Mouse (Mus musculus) liver, embryonic 13.5 days (tissue): ENCODE measurements around the gene Gtf2a1l. TPM values are rescaled to one million over a fixed set of nuclear protein-coding genes. Genes with fewer than 3 reads are reported as not detected.

Experiments used
- ATAC-seq: fragments of 200-750 bp; cut with Nextera tagmentation; 2 replicates; pipeline ENCODE4 v1.8.0; 2017; ENCODE audit warnings: low read depth, mild to moderate bottlenecking, moderate number of reproducible peaks, moderate library complexity
- DNase-seq: peaks from one replicate; pipeline ENCODE4 v3.0.0; 2022
- H3K27ac ChIP-seq: fragments of 300-500 bp; sonication (generic); 2 replicates; pipeline ENCODE4 v1.5.1; 2015; ENCODE audit warnings: moderate library complexity, mild to moderate bottlenecking, inconsistent platforms
- H3K27me3 ChIP-seq: fragments of 300-500 bp; sonication (generic); 2 replicates; pipeline ENCODE4 v1.6.1; 2015; ENCODE audit warnings: mild to moderate bottlenecking, inconsistent platforms
- H3K36me3 ChIP-seq: fragments of 300-500 bp; sonication (generic); 2 replicates; pipeline ENCODE4 v1.6.1; 2015; ENCODE audit warnings: mild to moderate bottlenecking, inconsistent platforms
- H3K4me1 ChIP-seq: fragments of 300-500 bp; sonication (generic); replicated peaks from 2 replicates; pipeline ENCODE4 v1.6.1; 2015; ENCODE audit warnings: inconsistent platforms
- H3K4me2 ChIP-seq: fragments of 300-500 bp; sonication (generic); 2 replicates; pipeline ENCODE4 v1.6.1; 2015; ENCODE audit warnings: inconsistent platforms, mild to moderate bottlenecking, moderate library complexity
- H3K4me3 ChIP-seq: fragments of 300-500 bp; sonication (generic); replicated peaks from 2 replicates; pipeline ENCODE4 v1.5.1; 2015; ENCODE audit warnings: mild to moderate bottlenecking, inconsistent platforms
- H3K9ac ChIP-seq: fragments of 300-500 bp; sonication (generic); 2 replicates; pipeline ENCODE4 v1.6.1; 2015; ENCODE audit warnings: mild to moderate bottlenecking, inconsistent platforms
- H3K9me3 ChIP-seq: fragments of 300-500 bp; sonication (generic); replicated peaks from 2 replicates; pipeline ENCODE4 v1.6.1; 2016; ENCODE audit warnings: inconsistent platforms
- WGBS: fragments of 180-500 bp; shearing (Covaris S2); methylation state at CpG from one replicate; pipeline ENCODE4 v1.1.7; 2015; ENCODE audit not compliant: insufficient replicate concordance; 5-methylcytosine and 5-hydroxymethylcytosine counted together
- polyA plus RNA-seq: library from polyadenylated mRNA; unstranded; fragments of >200 nt; fragmentation: Nextera tagmentation; extraction: Ambion mirVana; gene quantifications from 2 replicates; pipeline ENCODE4 v1.2.1, GENCODE M21; 2015

Gene Gtf2a1l
- polyA plus RNA-seq, 1 experiment from 2014 or later, result not detected

DNA sequence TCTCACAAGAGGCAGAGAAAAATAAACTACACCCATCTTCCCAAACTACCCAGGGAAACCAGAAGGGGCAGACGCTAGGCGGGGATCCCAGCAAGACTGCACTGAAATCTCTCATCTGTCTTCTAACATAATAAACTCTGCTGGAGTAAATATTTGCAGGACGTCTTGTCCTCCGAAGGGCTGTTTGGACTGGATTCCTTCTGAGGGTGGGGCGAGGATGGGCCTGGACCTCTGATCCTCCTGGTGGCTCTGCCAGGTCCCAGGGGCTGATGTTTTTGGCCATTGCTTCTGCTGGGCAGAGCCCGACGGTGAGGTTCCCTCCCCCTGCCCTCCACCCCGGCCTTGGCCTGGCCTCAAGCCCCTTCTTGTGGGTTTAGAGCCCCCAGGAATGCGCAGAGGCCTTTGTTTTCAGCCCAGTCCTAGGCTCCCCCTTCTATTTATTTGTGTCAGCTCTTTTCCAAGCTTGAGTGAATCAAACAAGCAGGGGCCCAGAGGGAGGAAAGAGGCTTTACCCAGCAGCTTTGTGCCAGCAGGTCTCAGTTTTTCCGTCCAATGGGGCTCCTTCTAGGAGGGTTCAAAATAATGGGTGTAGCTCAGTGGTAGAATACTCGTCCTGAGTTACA lies 38.4 kb upstream of the Gtf2a1l start:
- H3K27me3 ChIP-seq, result no peaks in the 10 kb centered on the region
- H3K27ac ChIP-seq, result peak overlapping the region; percentile 58; the same call in 1 of the 2 replicates
- no peak overlapping the region for H3K4me3 ChIP-seq
- no peak for ATAC-seq
- H3K4me1 ChIP-seq, result no peaks in the 10 kb centered on the region
- no peaks in the 10 kb centered on the region for H3K36me3 ChIP-seq
- no peak overlapping the region for H3K9ac ChIP-seq
- no peak for DNase-seq
- 53% methylated on average over 11 of the region's 11 CpGs for WGBS
- H3K9me3 ChIP-seq, result no peaks in the 10 kb centered on the region
- H3K4me2 ChIP-seq, result no peak overlapping the region

- Histone ChIP-seq H3K27ac (no peak overlapping the region), H3K4me2 (no peak overlapping the region), H3K36me3 (no peaks in the 10 kb centered on the region), H3K4me3 (no peak overlapping the region), H3K9ac (no peak overlapping the region), H3K9me3 (no peaks in the 10 kb centered on the region), H3K27me3 (no peaks in the 10 kb centered on the region), H3K4me1 (no peaks in the 10 kb centered on the region)
- WGBS, result 68% methylated on average over 3 of the region's 3 CpGs
- DNase-seq (no peak), ATAC-seq (no peak)
Observed at GRCm38 (mm10) chr17:88630554-88630948, 37.9 kb upstream of the Gtf2a1l start.

GRCm38 (mm10) chr17:88632631-88633030 lies 35.8 kb upstream of the Gtf2a1l start:
- H3K27ac ChIP-seq, result no peak overlapping the region
- H3K36me3 ChIP-seq, result peaks cover 6% of the 10 kb centered on the region
- DNase-seq, result no peak
- no peak overlapping the region for H3K4me2 ChIP-seq
- H3K9ac ChIP-seq, result no peak overlapping the region
- no peaks in the 10 kb centered on the region for H3K4me1 ChIP-seq
- WGBS, result 64% methylated on average over 3 of the region's 3 CpGs
- no peak for ATAC-seq
- no peaks in the 10 kb centered on the region for H3K27me3 ChIP-seq
- no peak overlapping the region for H3K4me3 ChIP-seq
- no peaks in the 10 kb centered on the region for H3K9me3 ChIP-seq

GRCm38 (mm10) chr17:88636076-88636475 lies 32.4 kb upstream of the Gtf2a1l start:
- Histone ChIP-seq H3K4me3 (no peak overlapping the region), H3K4me1 (no peaks in the 10 kb centered on the region), H3K36me3 (peaks cover 6% of the 10 kb centered on the region), H3K27me3 (no peaks in the 10 kb centered on the region), H3K27ac (no peak overlapping the region), H3K9me3 (no peaks in the 10 kb centered on the region), H3K9ac (no peak overlapping the region), H3K4me2 (no peak overlapping the region)
- ATAC-seq (no peak), DNase-seq (no peak)
- 78% methylated on average over 14 of the region's 14 CpGs for WGBS

DNA sequence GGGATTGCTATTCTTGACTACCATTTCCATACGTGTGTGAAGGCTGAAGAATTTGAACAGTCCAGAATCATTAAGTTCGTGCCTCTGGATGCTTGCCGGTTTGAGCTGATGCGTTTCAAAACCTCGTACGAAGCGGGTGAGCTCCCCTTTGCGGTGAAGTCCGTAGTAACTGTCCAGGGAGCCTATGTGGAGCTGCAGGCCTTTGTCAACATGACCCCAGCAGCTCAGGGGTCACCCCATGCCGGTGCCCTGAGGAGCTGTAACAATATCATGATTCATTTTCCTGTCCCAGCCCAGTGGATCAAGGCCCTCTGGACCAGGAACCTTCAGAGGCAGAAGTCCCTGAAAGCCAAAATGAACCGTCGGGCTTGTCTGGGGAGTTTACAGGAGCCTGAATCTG lies 31.9 kb upstream of the Gtf2a1l start:
- H3K4me2 ChIP-seq, result no peak overlapping the region
- H3K27ac ChIP-seq, result no peak overlapping the region
- H3K4me1 ChIP-seq, result no peaks in the 10 kb centered on the region
- DNase-seq, result no peak
- peaks cover 6% of the 10 kb centered on the region for H3K36me3 ChIP-seq
- ATAC-seq, result no peak
- 72% methylated on average over 12 of the region's 12 CpGs for WGBS
- no peak overlapping the region for H3K4me3 ChIP-seq
- H3K27me3 ChIP-seq, result no peaks in the 10 kb centered on the region
- no peaks in the 10 kb centered on the region for H3K9me3 ChIP-seq
- no peak overlapping the region for H3K9ac ChIP-seq

- ATAC-seq (no peak), DNase-seq (peak; percentile 24)
- WGBS, result 25% methylated on average over 6 of the region's 6 CpGs
- Histone ChIP-seq H3K27ac (no peak overlapping the region), H3K4me2 (no peak overlapping the region), H3K36me3 (peaks cover 3% of the 10 kb centered on the region), H3K9me3 (no peaks in the 10 kb centered on the region), H3K27me3 (no peaks in the 10 kb centered on the region), H3K4me3 (no peak overlapping the region), H3K4me1 (no peaks in the 10 kb centered on the region), H3K9ac (no peak overlapping the region)
Observed at GRCm38 (mm10) chr17:88641012-88641411, 27.4 kb upstream of the Gtf2a1l start.

GRCm38 (mm10) chr17:88641836-88642235 lies 26.6 kb upstream of the Gtf2a1l start:
- Histone ChIP-seq H3K36me3 (no peaks in the 10 kb centered on the region), H3K4me2 (no peak overlapping the region), H3K27ac (no peak overlapping the region), H3K9me3 (no peaks in the 10 kb centered on the region), H3K27me3 (no peaks in the 10 kb centered on the region), H3K9ac (no peak overlapping the region), H3K4me1 (no peaks in the 10 kb centered on the region), H3K4me3 (no peak overlapping the region)
- ATAC-seq (no peak), DNase-seq (no peak)
- WGBS, result 78% methylated on average over 8 of the region's 8 CpGs

GRCm38 (mm10) chr17:88644876-88645275 lies 23.6 kb upstream of the Gtf2a1l start:
- Histone ChIP-seq H3K36me3 (peaks cover 3% of the 10 kb centered on the region; the same call in 1 of the 2 replicates), H3K9me3 (no peaks in the 10 kb centered on the region), H3K4me1 (no peaks in the 10 kb centered on the region), H3K9ac (no peak overlapping the region), H3K27ac (no peak overlapping the region), H3K4me3 (no peak overlapping the region), H3K4me2 (no peak overlapping the region), H3K27me3 (no peaks in the 10 kb centered on the region)
- ATAC-seq (no peak), DNase-seq (no peak)
- WGBS, result 66% methylated on average over 7 of the region's 7 CpGs

- Histone ChIP-seq H3K9me3 (no peaks in the 10 kb centered on the region), H3K9ac (no peak overlapping the region), H3K4me3 (no peak overlapping the region), H3K27me3 (no peaks in the 10 kb centered on the region), H3K27ac (no peak overlapping the region), H3K4me1 (no peaks in the 10 kb centered on the region), H3K36me3 (peaks cover 3% of the 10 kb centered on the region; the same call in 1 of the 2 replicates), H3K4me2 (no peak overlapping the region)
- DNase-seq (no peak), ATAC-seq (no peak)
- 76% methylated on average over 11 of the region's 11 CpGs for WGBS
Observed at GRCm38 (mm10) chr17:88645299-88645698, 23.2 kb upstream of the Gtf2a1l start.

DNA sequence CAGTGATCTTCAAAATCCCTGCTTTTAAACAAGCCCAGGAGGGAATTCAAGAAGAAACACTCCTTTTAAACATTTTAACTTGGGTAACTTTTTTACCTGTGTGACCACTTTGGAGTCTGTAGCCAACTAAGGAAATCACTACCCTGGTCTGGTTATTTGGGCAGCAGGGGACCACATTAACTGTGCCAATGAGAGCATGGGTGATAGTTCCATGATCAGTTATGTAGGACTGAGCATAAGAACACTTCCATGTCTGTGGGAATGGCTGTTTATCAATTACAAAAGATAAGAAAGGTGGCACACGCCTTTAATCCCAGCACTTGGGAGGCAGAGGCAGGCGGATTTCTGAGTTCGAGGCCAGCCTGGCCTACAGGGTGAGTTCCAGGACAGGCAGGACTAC lies 21.3 kb upstream of the Gtf2a1l start:
- no peak overlapping the region for H3K4me2 ChIP-seq
- WGBS, result 58% methylated on average over 3 of the region's 3 CpGs
- no peak overlapping the region for H3K4me3 ChIP-seq
- H3K9ac ChIP-seq, result no peak overlapping the region
- ATAC-seq, result no peak
- no peak overlapping the region for H3K27ac ChIP-seq
- no peaks in the 10 kb centered on the region for H3K27me3 ChIP-seq
- H3K36me3 ChIP-seq, result peaks cover 3% of the 10 kb centered on the region; the same call in 1 of the 2 replicates
- H3K4me1 ChIP-seq, result no peaks in the 10 kb centered on the region
- no peak for DNase-seq
- no peaks in the 10 kb centered on the region for H3K9me3 ChIP-seq

DNA sequence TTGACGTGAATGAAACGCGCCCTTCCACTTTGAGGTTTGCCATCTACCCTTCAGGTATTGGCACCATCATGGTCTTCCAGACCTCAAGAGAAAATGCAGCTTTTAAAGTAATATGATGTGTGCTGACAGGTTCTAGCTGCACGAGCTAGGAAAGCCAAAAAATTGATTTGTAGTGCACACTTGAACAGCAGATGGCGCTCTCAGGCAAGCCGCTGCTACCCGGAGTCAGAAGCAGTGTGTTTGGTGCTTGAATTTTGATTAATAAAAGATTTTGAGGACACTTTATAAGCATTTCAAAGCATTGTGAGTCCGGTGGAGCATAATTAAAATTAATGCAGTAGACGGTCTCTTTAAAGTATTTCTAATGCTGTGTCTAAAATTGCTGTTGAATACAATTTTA lies 16.4 kb upstream of the Gtf2a1l start:
- no peak for DNase-seq
- Histone ChIP-seq H3K4me1 (no peaks in the 10 kb centered on the region), H3K9me3 (no peaks in the 10 kb centered on the region), H3K36me3 (peaks cover 3% of the 10 kb centered on the region; the same call in 1 of the 2 replicates), H3K4me2 (no peak overlapping the region), H3K4me3 (no peak overlapping the region), H3K9ac (no peak overlapping the region), H3K27ac (no peak overlapping the region), H3K27me3 (no peaks in the 10 kb centered on the region)
- ATAC-seq, result no peak
- 6% methylated on average over 9 of the region's 9 CpGs for WGBS

- DNase-seq (peak; percentile 24), ATAC-seq (no peak)
- Histone ChIP-seq H3K27me3 (no peaks in the 10 kb centered on the region), H3K27ac (no peak overlapping the region), H3K4me2 (no peak overlapping the region), H3K36me3 (peaks cover 3% of the 10 kb centered on the region; the same call in 1 of the 2 replicates), H3K9me3 (no peaks in the 10 kb centered on the region), H3K4me3 (no peak overlapping the region), H3K4me1 (no peaks in the 10 kb centered on the region), H3K9ac (no peak overlapping the region)
- WGBS, result 18% methylated on average over 21 of the region's 21 CpGs
Observed at GRCm38 (mm10) chr17:88652702-88653374, 15.6 kb upstream of the Gtf2a1l start.
